Mouse (Mus musculus): Measurements from ENCODE around the gene Gm10644. TPM values are rescaled to one million over a fixed set of nuclear protein-coding genes. Genes with fewer than 3 reads are reported as not detected.
A peak's percentile ranks its signal among the peaks of the same experiment; 100 is the strongest.

The Gm10644 gene
- polyA plus RNA-seq, 1 experiment from 2014 or later = 0.76 TPM

DNA sequence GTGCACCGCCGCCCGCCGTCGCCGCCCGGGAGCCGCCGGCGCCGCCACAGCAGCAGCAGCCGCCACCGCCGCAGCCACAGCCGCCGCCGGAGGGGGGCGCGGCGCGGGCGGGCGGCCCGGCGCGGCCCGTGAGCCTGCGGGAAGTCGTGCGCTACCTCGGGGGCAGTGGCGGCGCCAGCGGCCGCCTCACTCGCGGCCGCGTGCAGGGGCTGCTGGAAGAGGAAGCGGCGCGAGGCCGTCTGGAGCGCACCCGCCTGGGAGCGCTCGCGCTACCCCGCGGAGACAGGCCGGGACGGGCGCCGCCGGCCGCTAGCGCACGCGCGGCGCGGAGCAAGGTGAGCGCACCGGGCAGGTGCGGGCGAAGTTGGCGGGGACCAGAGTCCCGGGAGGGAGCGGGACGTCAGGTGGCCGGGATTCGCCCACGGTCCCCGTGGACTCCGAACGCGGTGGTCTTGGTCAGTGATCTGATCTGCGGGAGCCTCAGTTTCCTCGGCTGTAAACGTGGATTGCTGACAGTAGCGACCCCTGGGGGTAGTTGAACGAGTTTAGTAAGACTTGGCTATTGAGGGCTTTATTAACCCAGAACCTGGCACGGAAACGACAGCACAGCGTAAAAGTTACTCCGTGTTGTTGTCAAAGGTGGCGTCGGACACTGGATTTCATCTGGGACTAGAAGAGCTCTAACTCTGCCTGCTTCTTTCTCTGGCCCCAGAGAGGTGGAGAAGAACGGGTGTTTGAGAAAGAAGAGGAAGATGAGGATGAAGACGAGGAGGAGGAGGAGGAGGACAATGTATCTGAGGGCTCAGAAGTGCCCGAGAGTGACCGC lies 43.4 kb upstream of the Gm10644 start:
- peak overlapping the region; percentile 82 for H3K9ac ChIP-seq (ENCODE audit: low read length)
- H3K4me2 ChIP-seq (ENCODE audit: low read depth, severe bottlenecking) = peak overlapping the region; percentile 90
- DNase-seq (ENCODE audit: low spot score) (peak; percentile 78), ATAC-seq (ENCODE audit: insufficient number of reproducible peaks, low FRiP score, low TSS enrichment, low read depth) (no peak)
- peak overlapping the region; percentile 76 for H3K4me3 ChIP-seq (ENCODE audit: low read depth, low read length)
- H3K4me1 ChIP-seq (ENCODE audit: control insufficient read depth, insufficient read depth, low read length) = peaks cover 19% of the 10 kb centered on the region
- no peaks in the 10 kb centered on the region for H3K9me3 ChIP-seq (ENCODE audit: control insufficient read depth, low read length)
- H3K27me3 ChIP-seq (ENCODE audit: control insufficient read depth, insufficient read depth, low read length) = 0 out of 2 replicates have a peak, but pooled peaks cover 6% of the 10 kb centered on the region
- under 1% methylated on average over 68 of the region's 92 CpGs for WGBS
- peak overlapping the region; percentile 97 for H3K27ac ChIP-seq (replicated peaks; ENCODE audit: low read depth, low read length)
- peaks cover 7% of the 10 kb centered on the region for H3K36me3 ChIP-seq (ENCODE audit: control insufficient read depth, insufficient read depth, low read length)

DNA sequence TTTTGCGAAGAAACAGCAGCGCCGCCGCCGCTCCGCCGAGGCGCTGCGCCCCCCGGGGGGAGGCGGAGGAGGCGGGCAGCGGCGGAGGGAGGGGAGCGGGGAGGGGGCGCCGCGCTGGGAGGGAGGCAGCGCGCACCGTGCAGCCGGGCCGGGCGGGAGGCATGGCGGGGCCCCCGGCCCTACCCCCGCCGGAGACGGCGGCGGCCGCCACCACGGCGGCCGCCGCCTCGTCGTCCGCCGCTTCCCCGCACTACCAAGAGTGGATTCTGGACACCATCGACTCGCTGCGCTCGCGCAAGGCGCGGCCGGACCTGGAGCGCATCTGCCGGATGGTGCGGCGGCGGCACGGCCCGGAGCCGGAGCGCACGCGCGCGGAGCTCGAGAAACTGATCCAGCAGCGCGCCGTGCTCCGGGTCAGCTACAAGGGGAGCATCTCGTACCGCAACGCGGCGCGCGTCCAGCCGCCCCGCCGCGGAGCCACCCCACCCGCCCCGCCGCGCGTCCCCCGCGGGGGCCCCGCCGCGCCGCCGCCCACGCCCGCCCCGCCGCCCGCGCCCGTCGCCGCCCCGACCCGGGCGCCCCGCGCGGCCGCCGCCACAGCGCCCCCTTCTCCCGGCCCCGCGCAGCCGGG lies 42.6 kb upstream of the Gm10644 start, which contains the start of gene Samd1:
TSS of gene Samd1 (plus strand) at position 162 of the 631 bp plus-strand sequence.
- H3K4me1 ChIP-seq (ENCODE audit: control insufficient read depth, insufficient read depth, low read length) = peaks cover 19% of the 10 kb centered on the region
- peak within 1 kb of the TSS; percentile 97 for H3K27ac ChIP-seq (replicated peaks; ENCODE audit: low read depth, low read length)
- 0 out of 2 replicates have a peak, but pooled peaks cover 6% of the 10 kb centered on the region for H3K27me3 ChIP-seq (ENCODE audit: control insufficient read depth, insufficient read depth, low read length)
- peaks cover 8% of the 10 kb centered on the region for H3K36me3 ChIP-seq (ENCODE audit: control insufficient read depth, insufficient read depth, low read length)
- DNase-seq (ENCODE audit: low spot score) (peak; percentile 65), ATAC-seq (ENCODE audit: insufficient number of reproducible peaks, low FRiP score, low TSS enrichment, low read depth) (no peak)
- under 1% methylated on average over 66 of the region's 112 CpGs for WGBS
- H3K4me3 ChIP-seq (ENCODE audit: low read depth, low read length) = peak within 1 kb of the TSS; percentile 76
- peak within 1 kb of the TSS; percentile 90 for H3K4me2 ChIP-seq (ENCODE audit: low read depth, severe bottlenecking)
- peak within 1 kb of the TSS; percentile 91 for H3K9ac ChIP-seq (ENCODE audit: low read length)
- H3K9me3 ChIP-seq (ENCODE audit: control insufficient read depth, low read length) = no peaks in the 10 kb centered on the region

DNA sequence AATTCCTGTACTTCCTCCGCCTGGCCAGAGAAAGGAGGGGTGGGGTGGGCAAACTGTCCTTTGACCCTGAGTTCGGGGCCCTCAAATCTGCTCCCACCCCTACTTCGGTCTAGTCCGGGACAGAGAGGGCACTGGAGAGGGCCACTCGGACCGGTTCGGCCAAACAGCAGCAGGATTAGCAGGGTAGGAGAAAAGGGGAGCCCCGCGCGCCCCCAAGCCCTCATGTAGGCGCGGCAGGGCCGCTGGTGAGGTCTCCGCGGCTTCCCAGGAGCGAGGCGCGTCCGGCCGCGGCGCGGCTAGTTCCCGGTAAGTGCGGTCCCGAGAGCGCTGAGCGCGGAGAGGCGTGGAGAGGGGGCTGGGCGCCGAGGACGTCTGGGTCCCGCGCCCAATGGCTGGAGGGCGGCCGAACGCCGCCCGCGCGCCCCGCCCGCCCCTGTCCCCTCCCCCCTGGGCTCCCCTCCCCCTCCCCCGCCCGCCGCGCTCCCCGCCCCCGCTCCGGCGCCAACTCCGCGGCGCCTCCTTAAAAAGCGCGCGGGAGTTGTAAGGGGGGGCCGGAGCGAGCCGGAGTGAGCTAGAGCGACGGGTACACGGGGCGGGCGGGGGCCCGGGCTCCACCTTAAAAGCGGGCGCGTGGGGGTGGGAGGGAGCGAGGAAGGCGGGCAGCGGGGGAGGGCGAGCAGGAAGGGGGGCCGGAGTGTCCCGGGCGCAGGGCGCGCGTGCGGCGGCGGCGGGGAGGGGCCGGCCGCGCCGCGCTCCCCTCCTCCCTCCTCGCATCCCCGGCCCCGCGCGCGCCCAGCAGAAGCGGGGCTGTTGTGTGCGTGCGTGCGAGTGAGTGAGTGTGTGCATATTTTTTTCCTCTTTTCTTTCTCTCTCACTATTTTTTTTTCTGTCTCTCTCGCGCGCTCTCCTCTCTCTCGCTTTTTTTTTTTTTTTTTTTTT lies 41.8 kb upstream of the Gm10644 start:
- Histone ChIP-seq H3K9ac (ENCODE audit: low read length) (peak overlapping the region; percentile 91), H3K9me3 (ENCODE audit: control insufficient read depth, low read length) (no peaks in the 10 kb centered on the region), H3K4me3 (ENCODE audit: low read depth, low read length) (peak overlapping the region; percentile 76), H3K27ac (replicated peaks; ENCODE audit: low read depth, low read length) (peak overlapping the region; percentile 97), H3K4me2 (ENCODE audit: low read depth, severe bottlenecking) (peak overlapping the region; percentile 90), H3K27me3 (ENCODE audit: control insufficient read depth, insufficient read depth, low read length) (0 out of 2 replicates have a peak, but pooled peaks cover 6% of the 10 kb centered on the region), H3K4me1 (ENCODE audit: control insufficient read depth, insufficient read depth, low read length) (peaks cover 19% of the 10 kb centered on the region), H3K36me3 (ENCODE audit: control insufficient read depth, insufficient read depth, low read length) (peaks cover 11% of the 10 kb centered on the region)
- DNase-seq (ENCODE audit: low spot score) = peak; percentile 88
- ATAC-seq (ENCODE audit: insufficient number of reproducible peaks, low FRiP score, low TSS enrichment, low read depth) = peak; percentile 74
- 0% methylated on average over 54 of the region's 103 CpGs for WGBS

DNA sequence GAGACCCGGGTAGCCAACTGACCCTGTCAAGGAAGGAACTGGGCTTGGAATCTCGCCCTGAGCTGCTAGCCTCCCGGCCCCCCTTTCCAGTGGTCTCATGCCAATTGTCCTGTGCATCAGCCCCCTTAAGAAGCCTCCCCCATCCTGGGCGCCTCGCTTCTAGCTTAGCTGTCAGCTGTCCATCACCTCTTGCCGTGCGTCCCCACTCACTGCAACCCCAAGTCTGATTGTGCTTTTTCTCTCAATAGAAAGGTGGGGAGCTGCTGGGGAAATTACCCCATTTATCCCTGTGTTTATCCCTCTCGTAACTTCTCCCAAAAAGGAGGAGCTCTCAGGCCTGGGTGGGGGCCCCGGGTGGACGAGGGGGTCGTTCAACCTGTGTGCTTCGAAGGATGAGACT lies 41.0 kb upstream of the Gm10644 start:
- ATAC-seq (ENCODE audit: insufficient number of reproducible peaks, low FRiP score, low TSS enrichment, low read depth) (no peak), DNase-seq (ENCODE audit: low spot score) (no peak)
- Histone ChIP-seq H3K27me3 (ENCODE audit: control insufficient read depth, insufficient read depth, low read length) (0 out of 2 replicates have a peak, but pooled peaks cover 6% of the 10 kb centered on the region), H3K4me3 (ENCODE audit: low read depth, low read length) (peak overlapping the region; percentile 76), H3K4me2 (ENCODE audit: low read depth, severe bottlenecking) (peak overlapping the region; percentile 90), H3K9me3 (ENCODE audit: control insufficient read depth, low read length) (no peaks in the 10 kb centered on the region), H3K27ac (replicated peaks; ENCODE audit: low read depth, low read length) (no peak overlapping the region), H3K4me1 (ENCODE audit: control insufficient read depth, insufficient read depth, low read length) (peaks cover 16% of the 10 kb centered on the region), H3K36me3 (ENCODE audit: control insufficient read depth, insufficient read depth, low read length) (peaks cover 20% of the 10 kb centered on the region), H3K9ac (ENCODE audit: low read length) (peak overlapping the region; percentile 91; the same call in 1 of the 2 replicates)
- 16% methylated on average over 12 of the region's 12 CpGs for WGBS

DNA sequence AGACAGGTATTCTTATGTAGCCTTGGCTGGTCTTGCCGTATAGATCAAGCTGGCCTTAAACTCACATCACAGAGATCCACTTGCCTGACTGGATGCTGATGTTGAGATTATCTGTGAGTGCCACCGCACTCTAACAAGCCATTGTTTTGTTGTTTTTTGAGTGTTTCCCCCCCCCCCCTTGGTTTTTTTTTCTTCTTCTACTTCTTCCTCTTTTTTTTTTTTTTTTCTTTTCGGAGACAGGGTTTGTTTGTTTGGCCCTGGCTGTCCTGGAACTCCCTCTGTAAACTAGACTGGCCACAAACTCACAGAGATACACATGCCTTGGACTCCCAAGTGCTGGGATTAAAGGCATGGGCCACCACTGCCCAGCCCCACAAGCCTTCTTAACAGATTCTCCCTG lies 39.0 kb upstream of the Gm10644 start:
- 88% methylated on average over 3 of the region's 3 CpGs for WGBS
- no peak overlapping the region for H3K9ac ChIP-seq (ENCODE audit: low read length)
- peaks cover 22% of the 10 kb centered on the region for H3K36me3 ChIP-seq (ENCODE audit: control insufficient read depth, insufficient read depth, low read length)
- no peak overlapping the region for H3K27ac ChIP-seq (replicated peaks; ENCODE audit: low read depth, low read length)
- H3K27me3 ChIP-seq (ENCODE audit: control insufficient read depth, insufficient read depth, low read length) = no peaks in the 10 kb centered on the region
- H3K4me3 ChIP-seq (ENCODE audit: low read depth, low read length) = no peak overlapping the region
- peaks cover 8% of the 10 kb centered on the region for H3K4me1 ChIP-seq (ENCODE audit: control insufficient read depth, insufficient read depth, low read length)
- ATAC-seq (ENCODE audit: insufficient number of reproducible peaks, low FRiP score, low TSS enrichment, low read depth) (no peak), DNase-seq (ENCODE audit: low spot score) (no peak)
- no peak overlapping the region for H3K4me2 ChIP-seq (ENCODE audit: low read depth, severe bottlenecking)
- H3K9me3 ChIP-seq (ENCODE audit: control insufficient read depth, low read length) = no peaks in the 10 kb centered on the region

DNA sequence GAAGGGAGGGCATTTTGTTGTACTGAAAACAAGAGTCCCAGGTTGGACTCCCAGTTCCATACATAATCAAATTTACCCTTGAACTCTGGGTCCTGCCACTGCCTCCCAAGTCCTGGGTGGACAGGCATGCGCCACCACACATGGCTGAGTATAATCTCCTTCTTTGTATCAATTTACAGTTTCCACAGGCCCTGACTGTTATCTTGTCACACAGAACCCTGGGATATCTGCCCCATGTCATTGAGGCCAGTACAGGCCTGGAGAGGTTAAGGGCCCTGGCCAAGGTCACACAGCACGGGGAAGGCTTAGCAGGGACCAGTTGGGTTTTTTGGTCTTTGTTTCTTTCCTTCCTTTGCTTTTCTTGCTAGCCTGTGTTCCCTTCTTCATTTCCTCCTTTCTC lies 37.5 kb upstream of the Gm10644 start:
- peaks cover 22% of the 10 kb centered on the region for H3K36me3 ChIP-seq (ENCODE audit: control insufficient read depth, insufficient read depth, low read length)
- DNase-seq (ENCODE audit: low spot score) (no peak), ATAC-seq (ENCODE audit: insufficient number of reproducible peaks, low FRiP score, low TSS enrichment, low read depth) (no peak)
- 81% methylated on average over 2 of the region's 2 CpGs for WGBS
- no peak overlapping the region for H3K27ac ChIP-seq (replicated peaks; ENCODE audit: low read depth, low read length)
- no peaks in the 10 kb centered on the region for H3K9me3 ChIP-seq (ENCODE audit: control insufficient read depth, low read length)
- no peak overlapping the region for H3K4me3 ChIP-seq (ENCODE audit: low read depth, low read length)
- 0 out of 2 replicates have a peak, but pooled peaks cover 5% of the 10 kb centered on the region for H3K4me1 ChIP-seq (ENCODE audit: control insufficient read depth, insufficient read depth, low read length)
- H3K27me3 ChIP-seq (ENCODE audit: control insufficient read depth, insufficient read depth, low read length) = no peaks in the 10 kb centered on the region
- no peak overlapping the region for H3K9ac ChIP-seq (ENCODE audit: low read length)
- no peak overlapping the region for H3K4me2 ChIP-seq (ENCODE audit: low read depth, severe bottlenecking)

DNA sequence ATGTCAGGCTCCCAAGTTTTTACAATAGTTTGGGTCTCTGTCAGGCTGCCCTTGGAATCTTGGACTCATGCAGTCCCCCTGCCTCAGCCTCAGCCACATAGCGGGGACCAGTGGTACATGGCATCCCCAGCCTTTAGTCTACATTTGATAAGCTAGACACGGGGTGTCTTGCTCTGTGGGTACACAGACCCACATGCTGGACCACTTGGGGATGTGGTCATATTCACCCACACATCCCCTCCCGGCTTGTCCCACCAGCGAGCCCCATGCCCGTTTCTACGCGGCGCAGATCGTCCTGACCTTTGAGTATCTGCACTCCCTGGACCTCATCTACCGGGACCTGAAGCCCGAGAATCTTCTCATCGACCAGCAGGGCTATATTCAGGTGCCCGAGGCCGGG lies 35.2 kb upstream of the Gm10644 start:
- Histone ChIP-seq H3K4me2 (ENCODE audit: low read depth, severe bottlenecking) (no peak overlapping the region), H3K9ac (ENCODE audit: low read length) (no peak overlapping the region), H3K4me1 (ENCODE audit: control insufficient read depth, insufficient read depth, low read length) (no peaks in the 10 kb centered on the region), H3K36me3 (ENCODE audit: control insufficient read depth, insufficient read depth, low read length) (peaks cover 32% of the 10 kb centered on the region), H3K27ac (replicated peaks; ENCODE audit: low read depth, low read length) (no peak overlapping the region), H3K27me3 (ENCODE audit: control insufficient read depth, insufficient read depth, low read length) (no peaks in the 10 kb centered on the region), H3K4me3 (ENCODE audit: low read depth, low read length) (no peak overlapping the region), H3K9me3 (ENCODE audit: control insufficient read depth, low read length) (no peaks in the 10 kb centered on the region)
- no peak for DNase-seq (ENCODE audit: low spot score)
- 92% methylated on average over 14 of the region's 14 CpGs for WGBS
- no peak for ATAC-seq (ENCODE audit: insufficient number of reproducible peaks, low FRiP score, low TSS enrichment, low read depth)

DNA sequence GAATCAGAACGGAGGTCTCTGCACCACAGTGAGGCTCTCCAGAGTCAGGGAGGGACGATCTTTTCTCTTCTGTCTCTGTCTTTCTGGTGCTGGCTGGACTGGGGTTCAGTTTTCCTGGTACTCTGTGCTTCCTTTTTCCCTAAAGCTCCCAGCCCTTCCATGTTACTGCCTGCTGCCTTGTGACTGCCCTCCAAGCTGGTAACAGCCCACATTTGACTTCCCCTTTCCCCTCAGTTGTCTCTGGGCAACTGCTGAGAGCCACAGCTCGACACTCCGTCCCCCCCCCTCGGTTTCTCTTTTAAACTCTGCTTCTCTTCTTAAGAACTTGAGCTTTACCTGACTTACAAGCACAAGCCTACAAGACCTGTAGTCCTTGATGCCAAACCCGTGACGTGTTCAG lies 34.2 kb upstream of the Gm10644 start:
- H3K4me2 ChIP-seq (ENCODE audit: low read depth, severe bottlenecking) = no peak overlapping the region
- H3K9ac ChIP-seq (ENCODE audit: low read length) = no peak overlapping the region
- H3K27ac ChIP-seq (replicated peaks; ENCODE audit: low read depth, low read length) = no peak overlapping the region
- H3K4me1 ChIP-seq (ENCODE audit: control insufficient read depth, insufficient read depth, low read length) = no peaks in the 10 kb centered on the region
- H3K4me3 ChIP-seq (ENCODE audit: low read depth, low read length) = no peak overlapping the region
- ATAC-seq (ENCODE audit: insufficient number of reproducible peaks, low FRiP score, low TSS enrichment, low read depth) (no peak), DNase-seq (ENCODE audit: low spot score) (no peak)
- no peaks in the 10 kb centered on the region for H3K27me3 ChIP-seq (ENCODE audit: control insufficient read depth, insufficient read depth, low read length)
- no peaks in the 10 kb centered on the region for H3K9me3 ChIP-seq (ENCODE audit: control insufficient read depth, low read length)
- H3K36me3 ChIP-seq (ENCODE audit: control insufficient read depth, insufficient read depth, low read length) = peaks cover 30% of the 10 kb centered on the region
- 92% methylated on average over 7 of the region's 7 CpGs for WGBS
